Mouse (Mus musculus) neural tube, embryonic 12.5 days (tissue): ENCODE measurements around the gene Slc16a2. TPM values are rescaled to one million over a fixed set of nuclear protein-coding genes. Genes with fewer than 3 reads are reported as not detected.

Source experiments
- ATAC-seq: fragments of 200-750 bp; cut with Nextera tagmentation; 2 replicates; pipeline ENCODE4 v1.8.0; 2017; ENCODE audit warnings: low read depth, mild to moderate bottlenecking, moderate TSS enrichment, moderate library complexity; ENCODE audit not compliant: low FRiP score
- H3K27ac ChIP-seq: fragments of 300-500 bp; sonication (generic); 2 replicates; pipeline ENCODE4 v1.5.1; 2016
- H3K27me3 ChIP-seq: fragments of 300-500 bp; sonication (generic); replicated peaks from 2 replicates; pipeline ENCODE4 v1.6.1; 2016; ENCODE audit warnings: mild to moderate bottlenecking
- H3K36me3 ChIP-seq: fragments of 300-500 bp; sonication (generic); 2 replicates; pipeline ENCODE4 v1.6.1; 2016; ENCODE audit warnings: mild to moderate bottlenecking
- H3K4me1 ChIP-seq: fragments of 300-500 bp; sonication (generic); 2 replicates; pipeline ENCODE4 v1.6.1; 2016
- H3K4me2 ChIP-seq: fragments of 300-500 bp; sonication (generic); replicated peaks from 2 replicates; pipeline ENCODE4 v1.6.1; 2016; ENCODE audit warnings: mild to moderate bottlenecking
- H3K4me3 ChIP-seq: fragments of 300-500 bp; sonication (generic); 2 replicates; pipeline ENCODE4 v1.5.1; 2016
- H3K9ac ChIP-seq: fragments of 300-500 bp; sonication (generic); 2 replicates; pipeline ENCODE4 v1.6.1; 2016; ENCODE audit warnings: mild to moderate bottlenecking
- H3K9me3 ChIP-seq: fragments of 300-500 bp; sonication (generic); 2 replicates; pipeline ENCODE4 v1.6.1; 2016; ENCODE audit warnings: mild to moderate bottlenecking
- WGBS: fragments of 180-500 bp; shearing (Covaris S2); methylation state at CpG from one replicate; pipeline ENCODE4 v1.1.7; 2016; 5-methylcytosine and 5-hydroxymethylcytosine counted together
- polyA plus RNA-seq: library from polyadenylated mRNA; unstranded; fragments of >200 nt; fragmentation: Nextera tagmentation; extraction: Ambion mirVana; gene quantifications from 2 replicates; pipeline ENCODE4 v1.2.1, GENCODE M21; 2016

Gene Slc16a2
- polyA plus RNA-seq, 1 experiment from 2014 or later: 14.4 TPM

- no peak overlapping the region for H3K27ac ChIP-seq
- 78% methylated on average over 2 of the region's 2 CpGs for WGBS
- no peaks in the 10 kb centered on the region for H3K36me3 ChIP-seq
- no peak overlapping the region for H3K9ac ChIP-seq
- H3K4me1 ChIP-seq: no peaks in the 10 kb centered on the region
- no peak overlapping the region for H3K4me2 ChIP-seq
- peaks cover 11% of the 10 kb centered on the region; the same call in 1 of the 2 replicates for H3K27me3 ChIP-seq
- H3K4me3 ChIP-seq: no peak overlapping the region
- no peak for ATAC-seq
- H3K9me3 ChIP-seq: no peaks in the 10 kb centered on the region
Observed at GRCm38 (mm10) chrX:103722437-103722836, 99.3 kb downstream of the Slc16a2 start.

GRCm38 (mm10) chrX:103719618-103720185 is 102.1 kb downstream of the Slc16a2 start:
- no peak overlapping the region for H3K27ac ChIP-seq
- peaks cover 5% of the 10 kb centered on the region; the same call in 1 of the 2 replicates for H3K27me3 ChIP-seq
- no peak for ATAC-seq
- WGBS: 52% methylated on average over 12 of the region's 12 CpGs
- no peaks in the 10 kb centered on the region for H3K9me3 ChIP-seq
- H3K4me3 ChIP-seq: no peak overlapping the region
- H3K36me3 ChIP-seq: no peaks in the 10 kb centered on the region
- H3K4me1 ChIP-seq: no peaks in the 10 kb centered on the region
- no peak overlapping the region for H3K4me2 ChIP-seq
- H3K9ac ChIP-seq: no peak overlapping the region

GRCm38 (mm10) chrX:103712922-103713321 is 108.9 kb downstream of the Slc16a2 start:
- ATAC-seq: no peak
- peaks cover 34% of the 10 kb centered on the region for H3K27me3 ChIP-seq
- no peaks in the 10 kb centered on the region for H3K9me3 ChIP-seq
- no peaks in the 10 kb centered on the region for H3K4me1 ChIP-seq
- H3K9ac ChIP-seq: no peak overlapping the region
- WGBS: 70% methylated on average over 7 of the region's 7 CpGs
- H3K4me2 ChIP-seq: no peak overlapping the region
- H3K36me3 ChIP-seq: no peaks in the 10 kb centered on the region
- H3K4me3 ChIP-seq: no peak overlapping the region
- H3K27ac ChIP-seq: no peak overlapping the region

DNA sequence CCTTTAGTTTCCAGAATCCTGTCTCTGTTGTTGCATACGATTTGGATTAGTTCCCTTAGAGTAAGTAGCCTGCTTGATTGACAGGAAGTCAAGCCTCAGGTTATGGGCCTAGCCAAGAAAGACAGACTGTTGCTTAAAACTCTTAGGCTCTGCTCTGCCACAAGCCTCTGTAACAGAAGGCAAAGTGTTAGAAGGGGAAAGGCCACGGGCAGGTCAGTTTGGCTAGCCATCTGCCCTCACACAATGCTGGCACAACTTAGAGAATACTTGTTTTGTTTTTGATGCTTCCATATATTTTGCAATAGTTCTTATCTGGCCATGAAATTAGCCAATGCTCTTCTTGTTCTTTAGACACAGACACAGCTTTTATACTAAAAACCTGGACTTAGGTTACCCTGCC is 112.1 kb downstream of the Slc16a2 start:
- 65% methylated on average over 2 of the region's 2 CpGs for WGBS
- Histone ChIP-seq H3K27ac (no peak overlapping the region), H3K9me3 (no peaks in the 10 kb centered on the region), H3K36me3 (no peaks in the 10 kb centered on the region), H3K4me1 (no peaks in the 10 kb centered on the region), H3K4me3 (no peak overlapping the region), H3K4me2 (no peak overlapping the region), H3K9ac (no peak overlapping the region), H3K27me3 (peaks cover 44% of the 10 kb centered on the region)
- ATAC-seq: no peak

- Histone ChIP-seq H3K27ac (no peak overlapping the region), H3K4me3 (no peak overlapping the region), H3K4me2 (no peak overlapping the region), H3K4me1 (no peaks in the 10 kb centered on the region), H3K36me3 (no peaks in the 10 kb centered on the region), H3K9ac (no peak overlapping the region), H3K9me3 (no peaks in the 10 kb centered on the region), H3K27me3 (peaks cover 49% of the 10 kb centered on the region)
- 64% methylated on average over 1 of the region's 1 CpGs for WGBS
- no peak for ATAC-seq
Observed at GRCm38 (mm10) chrX:103708592-103708991, 113.2 kb downstream of the Slc16a2 start.

GRCm38 (mm10) chrX:103704611-103705010 is 117.2 kb downstream of the Slc16a2 start:
- no peak overlapping the region for H3K4me3 ChIP-seq
- no peaks in the 10 kb centered on the region for H3K4me1 ChIP-seq
- ATAC-seq: no peak
- WGBS: 98% methylated on average over 4 of the region's 4 CpGs
- H3K4me2 ChIP-seq: no peak overlapping the region
- no peaks in the 10 kb centered on the region for H3K36me3 ChIP-seq
- H3K9ac ChIP-seq: no peak overlapping the region
- H3K27ac ChIP-seq: no peak overlapping the region
- no peaks in the 10 kb centered on the region for H3K9me3 ChIP-seq
- peaks cover 35% of the 10 kb centered on the region for H3K27me3 ChIP-seq

GRCm38 (mm10) chrX:103704024-103704423 is 117.8 kb downstream of the Slc16a2 start:
- Histone ChIP-seq H3K4me1 (no peaks in the 10 kb centered on the region), H3K36me3 (no peaks in the 10 kb centered on the region), H3K9ac (no peak overlapping the region), H3K4me3 (no peak overlapping the region), H3K9me3 (no peaks in the 10 kb centered on the region), H3K27me3 (peaks cover 39% of the 10 kb centered on the region), H3K27ac (no peak overlapping the region), H3K4me2 (no peak overlapping the region)
- WGBS: 63% methylated on average over 4 of the region's 4 CpGs
- no peak for ATAC-seq

DNA sequence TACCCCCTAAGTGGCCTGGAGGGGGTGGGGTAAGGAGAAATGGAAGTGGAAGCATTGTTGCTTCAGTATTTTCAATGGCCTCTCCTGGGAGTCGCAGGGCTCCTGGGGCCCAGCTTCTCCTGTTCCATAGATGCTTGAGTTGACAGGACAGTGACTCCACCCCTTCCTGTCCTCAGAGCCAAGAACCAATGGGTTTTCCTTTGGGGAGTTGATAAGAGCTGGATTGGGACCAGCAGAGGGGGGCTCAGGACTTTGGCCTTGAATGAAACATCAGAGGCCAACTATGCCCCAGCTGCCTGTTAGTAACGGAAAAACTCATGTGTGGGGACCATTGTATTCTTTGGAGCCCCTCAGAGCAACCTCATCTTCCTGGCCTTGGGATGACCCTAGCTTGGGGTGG is 124.0 kb downstream of the Slc16a2 start:
- Histone ChIP-seq H3K27ac (no peak overlapping the region), H3K27me3 (peaks cover 60% of the 10 kb centered on the region), H3K9ac (no peak overlapping the region), H3K4me1 (no peaks in the 10 kb centered on the region), H3K4me2 (no peak overlapping the region), H3K9me3 (no peaks in the 10 kb centered on the region), H3K4me3 (no peak overlapping the region), H3K36me3 (no peaks in the 10 kb centered on the region)
- ATAC-seq: no peak
- 70% methylated on average over 2 of the region's 2 CpGs for WGBS

DNA sequence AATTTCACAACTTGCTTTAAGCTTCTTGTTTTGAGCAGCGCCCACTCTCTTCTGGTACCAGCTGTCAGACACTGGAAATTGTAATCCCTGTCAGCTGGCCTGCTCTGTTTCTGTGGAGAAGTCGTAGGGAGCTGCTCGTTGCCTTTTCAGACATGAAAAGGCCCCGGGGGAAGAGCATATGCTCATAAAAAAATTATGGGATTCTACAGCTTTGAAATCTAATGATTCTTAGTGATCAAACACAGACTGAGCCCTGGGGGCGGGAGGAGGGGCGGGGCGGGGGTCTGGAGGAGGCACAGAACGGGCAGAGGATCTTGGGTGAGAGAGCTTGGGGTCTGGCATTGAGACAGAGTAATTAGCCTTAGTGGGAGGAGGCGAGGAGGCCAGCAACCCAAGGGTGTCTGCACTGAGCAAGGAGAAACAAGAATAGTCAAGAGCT is 125.7 kb downstream of the Slc16a2 start:
- WGBS: 10% methylated on average over 9 of the region's 9 CpGs
- H3K4me2 ChIP-seq: peak overlapping the region; percentile 76
- no peaks in the 10 kb centered on the region for H3K4me1 ChIP-seq
- no peak overlapping the region for H3K9ac ChIP-seq
- ATAC-seq: peak; percentile 43
- no peaks in the 10 kb centered on the region for H3K36me3 ChIP-seq
- H3K9me3 ChIP-seq: no peaks in the 10 kb centered on the region
- H3K4me3 ChIP-seq: no peak overlapping the region
- H3K27me3 ChIP-seq: peaks cover 55% of the 10 kb centered on the region
- no peak overlapping the region for H3K27ac ChIP-seq

DNA sequence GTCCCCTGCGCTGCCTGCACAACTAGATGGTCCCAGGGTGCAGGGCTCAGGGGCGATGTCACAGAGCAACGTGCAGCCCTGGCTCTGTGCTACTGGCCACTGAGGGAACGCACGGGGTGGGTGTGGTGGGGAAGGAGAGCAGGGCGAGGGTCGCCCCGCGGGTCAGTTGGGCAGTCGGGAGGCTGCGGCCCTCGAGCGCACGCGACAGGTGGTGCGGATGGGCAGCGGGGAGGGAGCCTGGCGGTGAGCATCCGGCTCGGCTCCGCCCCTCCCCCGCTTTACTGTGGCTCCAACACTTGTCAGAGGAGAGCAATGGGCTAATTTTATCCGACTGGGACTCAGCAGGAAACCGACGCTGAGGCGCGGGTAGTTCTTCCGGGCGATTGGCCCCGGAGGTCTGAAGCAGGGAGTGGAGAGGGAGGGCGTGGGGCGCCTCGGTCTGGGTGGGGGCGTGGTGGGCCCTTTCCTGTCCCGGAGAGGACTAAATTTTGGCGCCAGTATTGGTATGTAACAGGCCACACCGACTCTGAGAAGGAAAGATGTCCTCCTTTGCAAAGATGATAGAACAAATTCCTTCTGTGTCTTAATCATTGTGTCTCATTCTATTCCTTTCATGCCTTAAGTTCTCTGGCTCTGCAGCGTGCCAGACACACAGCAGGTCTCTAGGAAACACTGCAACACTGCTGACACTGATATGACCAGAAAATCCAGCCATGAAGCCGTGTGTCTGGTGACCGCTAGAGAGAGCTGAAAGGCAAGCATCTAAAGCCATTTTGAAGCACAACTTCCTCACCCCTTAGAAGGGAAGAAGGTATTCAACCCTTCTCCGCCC is 126.4 kb downstream of the Slc16a2 start:
- WGBS: 1% methylated on average over 40 of the region's 41 CpGs
- H3K27ac ChIP-seq: no peak overlapping the region
- no peaks in the 10 kb centered on the region for H3K9me3 ChIP-seq
- H3K4me2 ChIP-seq: peak overlapping the region; percentile 76
- no peaks in the 10 kb centered on the region for H3K4me1 ChIP-seq
- ATAC-seq: peak; percentile 78
- peaks cover 55% of the 10 kb centered on the region for H3K27me3 ChIP-seq
- no peaks in the 10 kb centered on the region for H3K36me3 ChIP-seq
- H3K4me3 ChIP-seq: peak overlapping the region; percentile 41
- peak overlapping the region; percentile 38 for H3K9ac ChIP-seq

GRCm38 (mm10) chrX:103694787-103695164 is 127.0 kb downstream of the Slc16a2 start:
- Histone ChIP-seq H3K27me3 (peaks cover 55% of the 10 kb centered on the region), H3K9ac (peak overlapping the region; percentile 38), H3K4me3 (peak overlapping the region; percentile 41), H3K36me3 (no peaks in the 10 kb centered on the region), H3K4me1 (no peaks in the 10 kb centered on the region), H3K4me2 (peak overlapping the region; percentile 76), H3K9me3 (no peaks in the 10 kb centered on the region), H3K27ac (no peak overlapping the region)
- ATAC-seq: peak; percentile 61
- 6% methylated on average over 16 of the region's 17 CpGs for WGBS

GRCm38 (mm10) chrX:103694381-103694780 is 127.4 kb downstream of the Slc16a2 start:
- Histone ChIP-seq H3K4me3 (no peak overlapping the region), H3K27me3 (peaks cover 52% of the 10 kb centered on the region), H3K27ac (no peak overlapping the region), H3K36me3 (no peaks in the 10 kb centered on the region), H3K4me1 (no peaks in the 10 kb centered on the region), H3K9me3 (no peaks in the 10 kb centered on the region), H3K4me2 (peak overlapping the region; percentile 76), H3K9ac (no peak overlapping the region)
- 26% methylated on average over 10 of the region's 10 CpGs for WGBS
- ATAC-seq: 0 out of 2 replicates have a peak, but pooled peaks have one; percentile 3
